ENCODE assay signal across 15 mouse cellular contexts in the genomic region with DNA sequence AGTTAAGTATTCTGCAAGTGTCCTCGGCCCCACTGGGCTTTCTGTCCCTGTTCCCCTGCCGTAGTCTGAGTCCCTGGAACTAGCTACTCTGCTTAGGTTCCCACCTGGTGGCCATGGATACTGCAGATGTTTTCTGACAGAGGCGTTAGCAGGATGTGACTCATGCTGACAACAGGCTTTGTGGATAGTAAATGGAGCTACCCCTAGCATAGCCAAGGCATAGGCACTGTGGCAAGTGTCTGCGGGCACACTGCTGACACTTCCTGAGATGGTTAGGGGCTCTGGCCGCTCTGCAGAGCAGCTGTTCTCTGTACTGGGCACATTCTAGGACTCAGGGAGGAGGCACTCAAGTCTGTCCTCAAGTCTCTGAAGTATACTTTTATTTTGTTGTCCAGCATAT. TPM values are rescaled to one million over a fixed set of nuclear protein-coding genes. Genes with fewer than 3 reads are reported as not detected.
DNase-seq lines count a peak whose midpoint lies in the region; ATAC-seq and TF ChIP-seq lines count a peak whose summit lies in the region.
"Had no signal": no experiment of that assay in that cellular context is flagged by ENCODE, and none has a peak within 500 bp of the region (broad histone marks: within the 10 kb centered on the region; RNA-seq: fewer than 3 reads in every experiment).

No protein-coding gene starts in this region.

- TF ChIP-seq CTCF in intestine, postnatal 0 days (IDR thresholded peaks at IDR 0.05; ENCODE audit: low read depth): peak; percentile 33
- TF ChIP-seq CTCF in left cerebral cortex, adult 2 months (IDR thresholded peaks at IDR 0.05): no peak

- peaks cover 73% of the 10 kb centered on the region for H3K36me3 ChIP-seq in hindbrain, embryonic 14.5 days (replicated peaks; ENCODE audit: control insufficient read depth, insufficient read depth)
- H3K36me3 ChIP-seq in hindbrain, embryonic 10.5 days: peaks cover 94% of the 10 kb centered on the region
- H3K36me3 ChIP-seq in intestine, postnatal 0 days (ENCODE audit: control insufficient read depth, insufficient read depth): peaks cover 52% of the 10 kb centered on the region

- 70% methylated on average over 5 of the region's 5 CpGs for WGBS in hindbrain, embryonic 14.5 days
- WGBS in hindbrain, embryonic 10.5 days: 85% methylated on average over 5 of the region's 5 CpGs
- WGBS in intestine, postnatal 0 days: 60% methylated on average over 5 of the region's 5 CpGs

- no peak overlapping the region for H3K4me3 ChIP-seq in hindbrain, embryonic 14.5 days (replicated peaks; ENCODE audit: low read length)
- H3K4me3 ChIP-seq in hindbrain, embryonic 10.5 days: no peak overlapping the region
- H3K4me3 ChIP-seq in intestine, postnatal 0 days (ENCODE audit: low read depth, low read length): no peak overlapping the region
- no peak overlapping the region for H3K4me3 ChIP-seq in left cerebral cortex, adult 2 months

- H3K4me1 ChIP-seq in hindbrain, embryonic 14.5 days (replicated peaks; ENCODE audit: control insufficient read depth, insufficient read depth, low read length): peaks cover 10% of the 10 kb centered on the region; the same call in 1 of the 2 replicates
- peaks cover 36% of the 10 kb centered on the region for H3K4me1 ChIP-seq in hindbrain, embryonic 10.5 days (replicated peaks)
- peaks cover 8% of the 10 kb centered on the region; the same call in 1 of the 2 replicates for H3K4me1 ChIP-seq in intestine, postnatal 0 days (replicated peaks; ENCODE audit: control insufficient read depth, insufficient read depth, low read length)

- ATAC-seq in hindbrain, embryonic 14.5 days (ENCODE audit: low FRiP score): no peak
- peak; percentile 66 for ATAC-seq in intestine, postnatal 0 days

- no peak overlapping the region for H3K4me2 ChIP-seq in hindbrain, embryonic 14.5 days (replicated peaks)
- H3K4me2 ChIP-seq in intestine, postnatal 0 days (replicated peaks; ENCODE audit: low read depth): 0 out of 2 replicates have a peak overlapping the region, but pooled peaks have one; percentile 14
- H3K4me2 ChIP-seq: liver, embryonic 11.5 days had no signal

- intact Hi-C loops in left cerebral cortex, adult 2 months (cut with DNase I): no loop called here

- no peak overlapping the region for H3K9ac ChIP-seq in hindbrain, embryonic 14.5 days
- H3K9ac ChIP-seq in intestine, postnatal 0 days (ENCODE audit: low read depth, low read length): no peak overlapping the region

- H3K27ac ChIP-seq in hindbrain, embryonic 14.5 days: 0 out of 2 replicates have a peak overlapping the region, but pooled peaks have one; percentile 38
- no peak overlapping the region for H3K27ac ChIP-seq in hindbrain, embryonic 10.5 days
- H3K27ac ChIP-seq in intestine, postnatal 0 days (ENCODE audit: low read depth, low read length): peak overlapping the region; percentile 83
- no peak overlapping the region for H3K27ac ChIP-seq in left cerebral cortex, adult 2 months

- no peaks in the 10 kb centered on the region for H3K9me3 ChIP-seq in hindbrain, embryonic 14.5 days (ENCODE audit: control insufficient read depth, low read length)
- H3K9me3 ChIP-seq in hindbrain, embryonic 10.5 days: no peaks in the 10 kb centered on the region
- H3K9me3 ChIP-seq in intestine, postnatal 0 days (ENCODE audit: control insufficient read depth): no peaks in the 10 kb centered on the region

- H3K27me3 ChIP-seq in hindbrain, embryonic 14.5 days (ENCODE audit: control insufficient read depth, insufficient read depth, low read length): no peaks in the 10 kb centered on the region
- peaks cover 41% of the 10 kb centered on the region for H3K27me3 ChIP-seq in hindbrain, embryonic 10.5 days (ENCODE audit: insufficient read depth, poor library complexity, severe bottlenecking)
- no peaks in the 10 kb centered on the region for H3K27me3 ChIP-seq in intestine, postnatal 0 days (replicated peaks; ENCODE audit: control insufficient read depth, insufficient read depth, low read length)

- no peak for DNase-seq in hindbrain, embryonic 14.5 days (ENCODE audit: low spot score)
- DNase-seq in hindbrain, embryonic 10.5 days (ENCODE audit: low spot score): no peak
- peak; percentile 89 for DNase-seq in 3T3-L1 (ENCODE audit: low read depth, low spot score)
- peak; percentile 49 for DNase-seq in NIH3T3 (ENCODE audit: low read depth)
- DNase-seq in spleen, postnatal 4 days (ENCODE audit: low spot score in 2 of 2): no peak
- DNase-seq in left cerebral cortex, adult 2 months (ENCODE audit: extremely low spot score in 1 of 2, low spot score in 2 of 2): no peak
- DNase-seq in right cerebral cortex, postnatal 25 days: no peak
- DNase-seq: cerebellum, adult 9-11 months; heart, postnatal 36 days; lung, postnatal 14 days had no signal

RNA-seq across cellular contexts. Expression of gene Itgb4, which starts 19.8 kb away (rescaled TPM):
- 1.5 and 1.6 TPM in 2 replicates for polyA plus RNA-seq in hindbrain, embryonic 14.5 days (2014; fragmentation: Nextera tagmentation; extraction: Ambion mirVana)
- polyA plus RNA-seq in hindbrain, embryonic 10.5 days (2016; fragmentation: Nextera tagmentation; extraction: Ambion mirVana): 0.92 and 0.94 TPM in 2 replicates
- 16.6 and 17.8 TPM in 2 replicates for polyA plus RNA-seq in intestine, postnatal 0 days (2015; fragmentation: Nextera tagmentation; extraction: Ambion mirVana)
- total RNA-seq in left cerebral cortex, adult 2 months (2021): 1 to 10 TPM; 5.1 to 5.7 TPM

RNA-seq across cellular contexts. Expression of gene Recql5, which starts 21.4 kb away (rescaled TPM):
- polyA plus RNA-seq in hindbrain, embryonic 14.5 days (2014; fragmentation: Nextera tagmentation; extraction: Ambion mirVana): 16.7 and 17.2 TPM in 2 replicates
- polyA plus RNA-seq in hindbrain, embryonic 10.5 days (2016; fragmentation: Nextera tagmentation; extraction: Ambion mirVana): 27.3 and 28.8 TPM in 2 replicates
- polyA plus RNA-seq in intestine, postnatal 0 days (2015; fragmentation: Nextera tagmentation; extraction: Ambion mirVana): 6.8 and 8.2 TPM in 2 replicates
- 10 to 100 TPM; 27.1 to 29.4 TPM for total RNA-seq in left cerebral cortex, adult 2 months (2021)

RNA-seq across cellular contexts. Expression of gene Sap30bp, which starts 21.6 kb away (rescaled TPM):
- polyA plus RNA-seq in hindbrain, embryonic 14.5 days (2014; fragmentation: Nextera tagmentation; extraction: Ambion mirVana): 40.5 and 41.8 TPM in 2 replicates
- 44.7 and 52.5 TPM in 2 replicates for polyA plus RNA-seq in hindbrain, embryonic 10.5 days (2016; fragmentation: Nextera tagmentation; extraction: Ambion mirVana)
- polyA plus RNA-seq in intestine, postnatal 0 days (2015; fragmentation: Nextera tagmentation; extraction: Ambion mirVana): 27.5 and 28.8 TPM in 2 replicates
- 10 to 100 TPM; 46.7 to 50.1 TPM for total RNA-seq in left cerebral cortex, adult 2 months (2021)

RNA-seq across cellular contexts. Expression of gene Smim6, which starts 42.9 kb away (rescaled TPM):
- polyA plus RNA-seq in hindbrain, embryonic 14.5 days (2014; fragmentation: Nextera tagmentation; extraction: Ambion mirVana): not detected in 2 replicates
- 1.4 and 1.6 TPM in 2 replicates for polyA plus RNA-seq in hindbrain, embryonic 10.5 days (2016; fragmentation: Nextera tagmentation; extraction: Ambion mirVana)
- 29.6 and 32.9 TPM in 2 replicates for polyA plus RNA-seq in intestine, postnatal 0 days (2015; fragmentation: Nextera tagmentation; extraction: Ambion mirVana)
- total RNA-seq in left cerebral cortex, adult 2 months (2021): not detected
- total RNA-seq: heart, adult 18-20 months; left cerebral cortex, postnatal 14 days had no signal
- polyA plus RNA-seq: brain, embryonic 14.5 days had no signal

RNA-seq across cellular contexts. Expression of gene Smim5, which starts 54.9 kb away (rescaled TPM):
- 2.9 and 4.6 TPM in 2 replicates for polyA plus RNA-seq in hindbrain, embryonic 14.5 days (2014; fragmentation: Nextera tagmentation; extraction: Ambion mirVana)
- polyA plus RNA-seq in hindbrain, embryonic 10.5 days (2016; fragmentation: Nextera tagmentation; extraction: Ambion mirVana): 1.4 and 4.2 TPM in 2 replicates
- polyA plus RNA-seq in intestine, postnatal 0 days (2015; fragmentation: Nextera tagmentation; extraction: Ambion mirVana): 1.9 and 3.4 TPM in 2 replicates
- under 1 TPM in 1 of 2 experiments, not detected in 1; 0.52 TPM for total RNA-seq in left cerebral cortex, adult 2 months (2021)

Comparison
In these comparisons a context has a peak if more than half of its experiments do, and no peak if none do; other contexts are left out.
1. H3K27ac ChIP-seq: peak in hindbrain, embryonic 14.5 days (single experiment) and intestine, postnatal 0 days (single experiment); none in hindbrain, embryonic 10.5 days (single experiment) and left cerebral cortex, adult 2 months (single experiment).
2. DNase-seq: peak in 3T3-L1 (single experiment) and NIH3T3 (single experiment); none in hindbrain, embryonic 14.5 days (single experiment), hindbrain, embryonic 10.5 days (single experiment), spleen, postnatal 4 days (0 of 2), left cerebral cortex, adult 2 months (0 of 2) and right cerebral cortex, postnatal 25 days (single experiment).